Mouse (Mus musculus) thymus, adult 2 months (tissue): ENCODE results near the gene Eif4a3.

Experiments
- CTCF ChIP-seq: fragments of 200-500 bp; IDR thresholded peaks from 2 replicates; pipeline ENCODE4 v1.5.1; 2012; ENCODE audit warnings: mild to moderate bottlenecking, control low read depth, low read length, moderate library complexity, borderline replicate concordance; ENCODE audit not compliant: control insufficient read depth, poor library complexity, insufficient read depth; ENCODE audit errors: extremely low read depth
- POLR2A ChIP-seq: fragments of 200-500 bp; IDR thresholded peaks from 2 replicates; pipeline ENCODE4 v1.6.1; 2012; ENCODE audit warnings: mild to moderate bottlenecking, low read length, control low read depth, moderate library complexity; ENCODE audit not compliant: control insufficient read depth, poor library complexity, insufficient read depth; ENCODE audit errors: extremely low read depth

- no peak for TF ChIP-seq CTCF
- TF ChIP-seq POLR2A: no peak
Observed at GRCm38 (mm10) chr11:119314252-119314936, 14.5 kb upstream of the Eif4a3 start.
